In the genomic region with DNA sequence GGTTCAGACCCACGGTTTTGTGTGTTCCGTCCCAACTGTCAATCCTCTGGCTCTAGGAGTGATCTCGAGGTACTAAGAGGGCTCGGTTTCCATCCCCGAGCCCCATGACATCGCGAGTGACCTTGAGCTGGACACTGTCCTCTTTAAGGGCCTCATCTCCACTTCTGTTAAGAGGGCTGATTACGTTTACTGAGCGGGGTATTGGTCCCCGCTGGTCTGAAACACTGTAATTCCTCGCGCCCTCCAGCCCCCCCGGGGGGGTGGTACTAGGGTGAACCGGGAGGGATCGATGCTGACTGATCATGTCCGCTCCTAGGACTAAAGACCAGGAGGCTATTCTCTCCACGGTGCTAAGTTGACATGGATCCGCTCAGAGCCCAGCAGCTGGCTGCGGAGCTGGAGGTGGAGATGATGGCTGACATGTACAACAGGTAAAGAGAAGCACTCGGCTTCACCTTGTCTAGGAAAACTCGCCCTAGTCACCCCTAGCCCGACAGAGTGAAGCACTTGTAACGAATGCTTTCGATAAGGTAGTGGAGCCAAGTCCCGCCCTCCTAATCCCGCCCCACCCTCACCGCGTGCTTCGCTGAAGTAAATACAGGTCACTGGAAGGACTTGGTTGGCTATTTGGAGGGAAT, we compare ENCODE assay signal across 7 mouse cellular contexts. TPM values are rescaled to one million over a fixed set of nuclear protein-coding genes. Genes with fewer than 3 reads are reported as not detected.
DNase-seq lines count a peak whose midpoint lies in the region; ATAC-seq lines count a peak whose summit lies in the region.

No protein-coding gene starts in this region.

- peak overlapping the region; percentile 80 for H3K9ac ChIP-seq in limb, embryonic 13.5 days
- peak overlapping the region; percentile 62 for H3K9ac ChIP-seq in neural tube, embryonic 15.5 days (replicated peaks)

- peaks cover 13% of the 10 kb centered on the region for H3K4me1 ChIP-seq in limb, embryonic 13.5 days
- peaks cover 18% of the 10 kb centered on the region for H3K4me1 ChIP-seq in neural tube, embryonic 15.5 days

- no peaks in the 10 kb centered on the region for H3K9me3 ChIP-seq in limb, embryonic 13.5 days
- H3K9me3 ChIP-seq in neural tube, embryonic 15.5 days (replicated peaks), result no peaks in the 10 kb centered on the region

- peak; percentile 30; the same call in 1 of the 2 replicates for ATAC-seq in common myeloid progenitor, adult 5-6 weeks (replicated peaks; ENCODE audit: low read depth, poor library complexity, severe bottlenecking)
- 0 out of 2 replicates have a peak, but pooled peaks have one; percentile 0 for ATAC-seq in limb, embryonic 13.5 days (ENCODE audit: low FRiP score, low read depth)
- no peak; the same call in 1 of the 2 replicates for ATAC-seq in neural tube, embryonic 15.5 days (ENCODE audit: low FRiP score)

- peak overlapping the region; percentile 91 for H3K4me3 ChIP-seq in limb, embryonic 13.5 days
- peak overlapping the region; percentile 97 for H3K4me3 ChIP-seq in neural tube, embryonic 15.5 days (replicated peaks)

- no peak overlapping the region for H3K27ac ChIP-seq in limb, embryonic 13.5 days
- H3K27ac ChIP-seq in neural tube, embryonic 15.5 days (replicated peaks), result no peak overlapping the region

- WGBS in limb, embryonic 13.5 days, result under 1% methylated on average over 29 of the region's 29 CpGs
- under 1% methylated on average over 29 of the region's 29 CpGs for WGBS in neural tube, embryonic 15.5 days

- no peaks in the 10 kb centered on the region for H3K27me3 ChIP-seq in limb, embryonic 13.5 days
- H3K27me3 ChIP-seq in neural tube, embryonic 15.5 days (replicated peaks), result no peaks in the 10 kb centered on the region

- peak overlapping the region; percentile 100 for H3K4me2 ChIP-seq in limb, embryonic 13.5 days (replicated peaks)
- H3K4me2 ChIP-seq in neural tube, embryonic 15.5 days, result peak overlapping the region; percentile 99

- peaks cover 12% of the 10 kb centered on the region for H3K36me3 ChIP-seq in limb, embryonic 13.5 days
- 0 out of 2 replicates have a peak, but pooled peaks cover 7% of the 10 kb centered on the region for H3K36me3 ChIP-seq in neural tube, embryonic 15.5 days

- DNase-seq in B cell, adult 2 months, result peak; percentile 19 to 23
- peak; percentile 62 for DNase-seq in ES-CJ7 (ENCODE audit: low read depth, low spot score)
- DNase-seq in heart, postnatal 10 days, result peak; percentile 32 to 46
- DNase-seq in right cerebral cortex, adult 2 months (ENCODE audit: low spot score in 2 of 2), result no peak

- intact Hi-C loops in heart, postnatal 10 days (cut with DNase I), result no loop called here

RNA-seq across cellular contexts. Expression of a gene that starts 0.6 kb away (rescaled TPM):
- total RNA-seq in common myeloid progenitor, adult 5-6 weeks (2017), result 43.7 and 48.9 TPM in 2 replicates
- total RNA-seq in heart, postnatal 10 days (2021), result 100 to 1,000 TPM; 122 to 124 TPM
- 47.8 and 51.3 TPM in 2 replicates for polyA plus RNA-seq in limb, embryonic 13.5 days (2015; fragmentation: Nextera tagmentation; extraction: Ambion mirVana)
- polyA plus RNA-seq in neural tube, embryonic 15.5 days (2015; fragmentation: Nextera tagmentation; extraction: Ambion mirVana), result 78.9 and 86.0 TPM in 2 replicates

RNA-seq across cellular contexts. Expression of a gene that starts 5.0 kb away (rescaled TPM):
- total RNA-seq in common myeloid progenitor, adult 5-6 weeks (2017), result not detected in 2 replicates
- under 1 TPM in 1 of 2 experiments, not detected in 1; 0.14 TPM for total RNA-seq in heart, postnatal 10 days (2021)
- polyA plus RNA-seq in limb, embryonic 13.5 days (2015; fragmentation: Nextera tagmentation; extraction: Ambion mirVana), result 0.14 and 0.27 TPM in 2 replicates
- not detected in 2 replicates for polyA plus RNA-seq in neural tube, embryonic 15.5 days (2015; fragmentation: Nextera tagmentation; extraction: Ambion mirVana)

RNA-seq across cellular contexts. Expression of a gene that starts 11.2 kb away (rescaled TPM):
- 21.0 and 23.4 TPM in 2 replicates for total RNA-seq in common myeloid progenitor, adult 5-6 weeks (2017)
- total RNA-seq in heart, postnatal 10 days (2021), result 1 to 10 TPM; 2.2 to 3.4 TPM
- 16.8 and 18.9 TPM in 2 replicates for polyA plus RNA-seq in limb, embryonic 13.5 days (2015; fragmentation: Nextera tagmentation; extraction: Ambion mirVana)
- 1.3 and 5.0 TPM in 2 replicates for polyA plus RNA-seq in neural tube, embryonic 15.5 days (2015; fragmentation: Nextera tagmentation; extraction: Ambion mirVana)

RNA-seq across cellular contexts. Expression of a gene that starts 28.8 kb away (rescaled TPM):
- total RNA-seq in common myeloid progenitor, adult 5-6 weeks (2017), result 20.6 and 24.7 TPM in 2 replicates
- total RNA-seq in heart, postnatal 10 days (2021), result 10 to 100 TPM; 22.3 to 36.8 TPM
- polyA plus RNA-seq in limb, embryonic 13.5 days (2015; fragmentation: Nextera tagmentation; extraction: Ambion mirVana), result 31.8 and 32.9 TPM in 2 replicates
- polyA plus RNA-seq in neural tube, embryonic 15.5 days (2015; fragmentation: Nextera tagmentation; extraction: Ambion mirVana), result 20.1 and 30.9 TPM in 2 replicates

RNA-seq across cellular contexts. Expression of a gene that starts 52.2 kb away (rescaled TPM):
- not detected in 2 replicates for total RNA-seq in common myeloid progenitor, adult 5-6 weeks (2017)
- total RNA-seq in heart, postnatal 10 days (2021), result 10 to 100 TPM; 59.2 to 60.4 TPM
- 25.4 and 30.1 TPM in 2 replicates for polyA plus RNA-seq in limb, embryonic 13.5 days (2015; fragmentation: Nextera tagmentation; extraction: Ambion mirVana)
- 33.1 and 38.3 TPM in 2 replicates for polyA plus RNA-seq in neural tube, embryonic 15.5 days (2015; fragmentation: Nextera tagmentation; extraction: Ambion mirVana)

Comparison
In these comparisons a context has a peak if more than half of its experiments do, and no peak if none do; other contexts are left out.
1. DNase-seq: peak in B cell, adult 2 months (2 of 2), ES-CJ7 (single experiment) and heart, postnatal 10 days (2 of 2); none in right cerebral cortex, adult 2 months (0 of 2).